Mouse (Mus musculus) embryo, embryonic 10 days (tissue): Measurements from ENCODE around the gene Gtf2b.

Experiments
- DNase-seq: peaks from one replicate; pipeline ENCODE4 v3.0.0-alpha.2; 2015; ENCODE audit warnings: low spot score

Gene Gtf2b

GRCm38 (mm10) chr3:142817506-142817905 lies 52.7 kb downstream of the Gtf2b start:
- no peak for DNase-seq

- no peak for DNase-seq
These were observed 58.8 kb downstream of the Gtf2b start for GRCm38 (mm10) chr3:142823606-142824005.

- DNase-seq: no peak
These were observed 61.8 kb downstream of the Gtf2b start for GRCm38 (mm10) chr3:142826449-142827146.

- no peak for DNase-seq
These were observed 68.1 kb downstream of the Gtf2b start for GRCm38 (mm10) chr3:142832910-142833309.
